Mouse (Mus musculus) left cerebral cortex, adult 2 months (tissue): ENCODE results near the gene Slc25a12. TPM values are rescaled to one million over a fixed set of nuclear protein-coding genes. Genes with fewer than 3 reads are reported as not detected.

Experiments used
- DNase-seq, 2 experiments: peaks; one replicate each; pipeline ENCODE4 v3.0.0; 2021 to 2022; ENCODE audit warnings: low spot score in 2 of 2, mixed read lengths in 1 of 2; ENCODE audit errors: extremely low spot score in 1 of 2
- H3K27ac ChIP-seq: fragments of 200-600 bp; 2 replicates; pipeline ENCODE4 v1.8.1; 2022
- H3K4me3 ChIP-seq: fragments of 200-600 bp; 2 replicates; pipeline ENCODE4 v1.8.1; 2022
- CTCF ChIP-seq: fragments of 200-600 bp; IDR thresholded peaks from 2 replicates; pipeline ENCODE4 v1.8.1; 2022; ENCODE audit warnings: antibody characterized with exemption, mild to moderate bottlenecking, moderate library complexity
- intact Hi-C: fragments of 180-260 bp; cut with DNase I; formaldehyde crosslinking; loops from one replicate; pipeline ENCODE4 v1.15.1; 2025
- total RNA-seq, 2 experiments: library from RNA; stranded (reverse); gene quantifications; 2 replicates each; pipeline ENCODE4 v1.2.3; 2021

Slc25a12 gene
- total RNA-seq, 2 experiments from 2014 or later = 150 to 153 TPM

GRCm38 (mm10) chr2:71371790-71372189 is 4.2 kb upstream of the Slc25a12 start:
- intact Hi-C loops = no loop called here
- no peak for TF ChIP-seq CTCF
- Histone ChIP-seq H3K27ac (no peak overlapping the region), H3K4me3 (no peak overlapping the region)
- peak in 1 of 2 experiments; percentile 31 for DNase-seq

DNA sequence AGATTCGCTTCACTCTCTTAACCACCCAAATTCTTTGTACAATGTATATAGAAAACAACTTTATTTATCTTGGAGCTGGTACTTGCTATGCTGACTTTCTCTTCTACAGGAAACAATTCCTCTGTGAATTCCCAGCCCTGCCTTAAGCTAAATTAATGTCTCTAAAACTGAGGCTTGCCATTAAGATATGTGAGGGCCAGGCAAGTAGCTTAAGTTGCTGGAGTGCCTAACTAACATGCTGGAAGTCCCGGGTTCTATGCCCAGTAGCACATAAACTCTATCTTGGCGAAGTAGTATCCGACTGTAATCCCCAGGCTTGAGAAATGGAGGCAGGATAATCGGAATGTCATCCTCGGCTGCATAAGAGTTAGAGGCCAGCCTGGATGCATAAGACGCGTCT is 537 bp upstream of the Slc25a12 start:
- no peak for DNase-seq
- Histone ChIP-seq H3K4me3 (peak overlapping the region; percentile 81), H3K27ac (peak overlapping the region; percentile 96; the same call in 1 of the 2 replicates)
- TF ChIP-seq CTCF = no peak
- intact Hi-C loops = no loop called here

DNA sequence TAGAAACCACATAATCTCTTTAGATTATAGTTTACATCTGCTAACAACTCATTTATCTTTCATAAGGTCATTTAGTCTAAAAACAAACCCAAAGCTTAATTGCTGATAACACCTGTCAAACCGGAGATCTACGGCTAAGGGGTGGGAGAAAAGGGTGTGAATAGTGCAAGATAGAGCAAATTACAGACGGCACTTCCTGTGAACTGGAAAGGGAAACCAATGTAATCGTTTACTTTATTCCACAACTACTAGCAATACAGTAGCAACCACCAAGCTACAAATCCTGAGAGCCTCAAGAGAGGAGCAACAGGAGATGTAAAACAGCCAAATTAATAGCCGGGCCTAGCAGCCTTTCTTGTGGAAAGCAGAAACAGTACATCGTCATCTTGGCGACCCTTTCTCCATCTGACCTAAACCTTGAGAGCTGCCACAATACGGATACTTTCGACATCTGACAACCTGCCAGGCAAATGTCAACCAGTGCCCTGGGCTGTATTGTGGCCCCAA is 878 bp downstream of the Slc25a12 start:
- intact Hi-C loops = loop anchor here (2.0 kb wide), 1 partner anchor 22 kb away; the partner anchor contains the start of gene Hat1
- Histone ChIP-seq H3K27ac (peak overlapping the region; percentile 96), H3K4me3 (peak overlapping the region; percentile 81)
- no peak for TF ChIP-seq CTCF
- no peak for DNase-seq

- Histone ChIP-seq H3K4me3 (no peak overlapping the region), H3K27ac (no peak overlapping the region)
- DNase-seq = no peak
- intact Hi-C loops = no loop called here
- no peak for TF ChIP-seq CTCF
These were observed 7.4 kb downstream of the Slc25a12 start for GRCm38 (mm10) chr2:71360192-71360591.

DNA sequence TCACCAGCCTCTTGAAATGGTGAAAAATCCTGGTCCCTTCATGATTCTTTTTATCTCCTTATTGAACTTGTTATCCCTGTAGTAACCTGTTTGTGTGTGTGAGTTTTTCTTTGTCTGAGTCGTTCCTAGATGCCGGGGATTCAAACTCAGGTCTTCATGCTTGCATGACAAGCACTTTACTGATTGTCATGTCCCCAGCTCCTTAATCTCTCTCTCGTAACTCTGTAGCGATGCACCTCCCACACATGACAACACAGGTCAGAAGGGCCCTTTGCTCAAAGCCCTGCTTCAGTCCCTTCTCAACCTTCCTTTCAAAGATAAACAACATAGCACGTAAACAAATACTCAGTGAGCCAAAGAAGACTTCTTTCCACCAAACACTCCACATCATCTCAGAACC is 9.2 kb downstream of the Slc25a12 start:
- H3K4me3 ChIP-seq = no peak overlapping the region
- H3K27ac ChIP-seq = no peak overlapping the region
- intact Hi-C loops = no loop called here
- DNase-seq = no peak
- no peak for TF ChIP-seq CTCF

GRCm38 (mm10) chr2:71354055-71354425 is 13.5 kb downstream of the Slc25a12 start:
- intact Hi-C loops = no loop called here
- TF ChIP-seq CTCF = no peak
- H3K4me3 ChIP-seq = no peak overlapping the region
- no peak overlapping the region for H3K27ac ChIP-seq
- no peak for DNase-seq

DNA sequence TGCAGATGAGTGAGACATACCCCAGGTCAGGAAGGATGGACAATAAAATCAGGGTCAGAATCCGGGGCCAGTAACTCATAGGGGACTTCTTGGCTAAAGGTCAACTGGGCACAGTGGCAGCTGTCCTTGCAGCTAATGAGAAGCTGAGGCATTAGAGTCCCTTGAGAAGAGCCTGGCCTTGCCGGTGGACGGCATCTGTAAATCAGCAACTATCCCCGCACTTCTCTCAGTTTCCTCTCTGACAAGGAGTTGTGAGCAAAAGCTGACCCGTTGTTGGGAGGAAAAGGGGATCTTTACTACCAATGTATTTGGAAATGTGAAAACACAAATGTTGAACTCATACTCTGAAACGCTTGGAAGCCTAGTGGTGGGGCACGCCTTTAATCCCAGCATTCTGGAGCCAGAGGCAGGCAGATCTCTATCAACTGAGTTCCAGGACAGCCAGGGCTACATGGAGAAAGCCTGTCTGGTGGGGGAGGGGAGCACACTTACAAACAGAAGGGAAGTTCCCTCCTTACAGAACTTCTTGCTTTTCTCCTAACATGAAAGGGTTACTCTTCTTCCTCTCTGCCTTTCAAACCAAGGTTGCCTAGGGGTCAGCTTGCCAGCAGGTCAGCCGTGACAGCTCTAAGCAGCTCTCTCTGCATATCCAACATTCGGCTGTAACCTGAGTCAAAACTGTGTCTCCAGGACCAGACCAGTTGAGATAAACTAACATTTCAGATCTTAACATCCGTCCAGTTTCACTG is 14.1 kb downstream of the Slc25a12 start:
- no peak for TF ChIP-seq CTCF
- no peak overlapping the region for H3K27ac ChIP-seq
- H3K4me3 ChIP-seq = no peak overlapping the region
- DNase-seq = no peak
- intact Hi-C loops = no loop called here

DNA sequence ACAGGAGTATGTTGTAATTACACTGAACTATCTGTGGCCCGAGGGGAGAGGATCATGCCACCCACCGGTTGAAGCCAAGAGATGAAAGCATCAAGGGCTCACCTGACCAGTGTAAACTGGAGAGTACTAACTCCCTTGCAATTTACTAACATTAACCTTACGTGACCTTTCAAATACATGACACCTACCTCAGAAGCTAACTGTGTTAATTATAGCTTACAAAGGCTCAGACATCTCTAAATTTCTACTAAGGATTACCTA is 15.9 kb downstream of the Slc25a12 start:
- TF ChIP-seq CTCF = no peak
- Histone ChIP-seq H3K4me3 (no peak overlapping the region), H3K27ac (no peak overlapping the region)
- intact Hi-C loops = no loop called here
- no peak for DNase-seq

GRCm38 (mm10) chr2:71350904-71351726 is 16.4 kb downstream of the Slc25a12 start:
- no peak overlapping the region for H3K27ac ChIP-seq
- H3K4me3 ChIP-seq = no peak overlapping the region
- intact Hi-C loops = no loop called here
- DNase-seq = no peak
- TF ChIP-seq CTCF = no peak

DNA sequence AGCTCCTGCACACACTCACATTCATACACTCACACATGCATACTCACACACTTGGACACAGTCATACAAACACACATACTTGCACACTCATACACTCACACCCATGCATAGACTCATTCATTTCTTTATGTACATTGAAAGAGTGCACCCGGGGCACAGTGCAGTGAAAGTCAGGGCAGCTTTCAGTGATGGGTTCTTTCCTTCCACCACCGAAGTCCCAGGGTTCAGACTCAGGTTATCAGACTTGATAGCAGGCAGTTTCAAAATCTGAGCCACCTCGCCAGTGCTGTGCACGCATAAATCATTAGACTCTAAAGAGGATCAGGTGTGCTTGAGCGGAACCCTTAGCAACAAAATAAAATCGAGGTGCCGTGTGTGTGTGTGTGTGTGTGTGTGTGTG is 17.4 kb downstream of the Slc25a12 start:
- Histone ChIP-seq H3K27ac (no peak overlapping the region), H3K4me3 (no peak overlapping the region)
- intact Hi-C loops = no loop called here
- no peak for TF ChIP-seq CTCF
- DNase-seq = no peak

DNA sequence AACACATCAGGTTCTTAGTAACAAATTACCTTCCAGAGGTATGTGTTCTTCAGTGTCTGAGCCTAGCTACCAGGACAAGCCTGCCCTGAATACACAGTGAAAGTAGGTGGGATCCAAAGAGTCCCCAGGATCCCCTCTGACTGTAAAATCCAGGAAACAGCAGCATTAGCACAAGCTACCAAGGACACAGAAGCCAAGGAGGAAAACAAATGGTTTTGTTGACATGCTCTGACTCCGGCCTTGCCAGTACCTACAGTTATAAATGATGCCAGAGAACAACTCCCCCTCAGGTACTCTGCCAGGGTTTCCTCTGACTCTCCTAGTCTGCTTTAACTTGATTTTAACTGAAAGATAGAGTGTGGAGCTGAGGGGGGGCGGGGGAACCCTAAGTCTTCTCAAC is 18.0 kb downstream of the Slc25a12 start:
- DNase-seq = no peak
- Histone ChIP-seq H3K4me3 (no peak overlapping the region), H3K27ac (no peak overlapping the region)
- no peak for TF ChIP-seq CTCF
- intact Hi-C loops = no loop called here

GRCm38 (mm10) chr2:71347732-71348490 is 19.6 kb downstream of the Slc25a12 start:
- DNase-seq = no peak
- Histone ChIP-seq H3K27ac (no peak overlapping the region), H3K4me3 (no peak overlapping the region)
- intact Hi-C loops = no loop called here
- TF ChIP-seq CTCF = no peak
